Mouse (Mus musculus): ENCODE results near the gene Ltbp4. TPM values are rescaled to one million over a fixed set of nuclear protein-coding genes. Genes with fewer than 3 reads are reported as not detected.
A peak's percentile ranks its signal among the peaks of the same experiment; 100 is the strongest.

The Ltbp4 gene
- polyA plus RNA-seq, 1 experiment from 2014 or later: 41.7 TPM

DNA sequence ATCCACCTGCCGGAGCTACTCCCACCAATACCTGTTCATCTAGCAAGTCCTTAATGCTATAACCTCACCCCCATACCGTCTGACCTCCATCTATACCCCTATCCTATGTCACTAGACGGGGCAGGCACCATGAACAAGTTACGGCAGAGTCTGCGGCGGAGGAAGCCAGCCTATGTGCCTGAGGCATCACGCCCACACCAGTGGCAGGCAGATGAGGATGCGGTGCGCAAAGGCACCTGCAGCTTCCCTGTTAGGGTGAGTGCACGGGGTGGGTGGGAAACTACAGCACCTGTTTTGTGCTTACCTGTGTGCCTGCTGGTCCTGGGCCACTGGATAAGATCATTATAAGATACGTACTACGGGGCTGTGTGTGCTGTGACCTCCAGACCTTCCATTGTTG lies 72.7 kb downstream of the Ltbp4 start:
- 90% methylated on average over 12 of the region's 12 CpGs for WGBS
- H3K4me1 ChIP-seq: peaks cover 16% of the 10 kb centered on the region
- no peak for ATAC-seq (replicated peaks; ENCODE audit: low FRiP score)
- no peak overlapping the region for H3K27ac ChIP-seq
- H3K36me3 ChIP-seq: peaks cover 65% of the 10 kb centered on the region
- H3K4me3 ChIP-seq (replicated peaks): no peak overlapping the region
- H3K9ac ChIP-seq: no peak overlapping the region
- no peaks in the 10 kb centered on the region for H3K9me3 ChIP-seq (replicated peaks)
- H3K4me2 ChIP-seq: no peak overlapping the region
- H3K27me3 ChIP-seq: no peaks in the 10 kb centered on the region

DNA sequence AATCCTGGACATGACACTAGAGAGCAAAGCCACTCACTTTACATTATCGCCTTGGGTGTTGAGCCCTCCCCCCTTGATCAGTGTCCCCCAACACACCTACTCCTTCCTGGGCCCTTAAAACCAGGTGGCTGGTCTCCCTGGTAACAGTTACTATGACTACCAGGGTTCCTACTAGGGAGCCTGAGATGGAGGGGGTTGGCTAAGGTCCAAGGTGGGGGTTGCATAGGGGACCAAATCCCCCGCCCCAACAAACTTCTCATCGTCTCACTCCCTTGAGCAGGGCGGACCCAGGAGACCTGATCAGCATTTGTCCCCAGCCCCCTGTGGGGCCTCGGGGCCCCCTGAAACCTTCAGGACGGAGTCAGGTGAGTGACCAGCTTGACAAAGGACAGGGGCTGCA lies 75.6 kb downstream of the Ltbp4 start:
- Histone ChIP-seq H3K36me3 (peaks cover 40% of the 10 kb centered on the region), H3K27ac (no peak overlapping the region), H3K4me1 (peaks cover 37% of the 10 kb centered on the region), H3K4me3 (replicated peaks) (no peak overlapping the region), H3K9me3 (replicated peaks) (no peaks in the 10 kb centered on the region), H3K27me3 (no peaks in the 10 kb centered on the region), H3K4me2 (no peak overlapping the region), H3K9ac (no peak overlapping the region)
- WGBS: 75% methylated on average over 6 of the region's 6 CpGs
- no peak for ATAC-seq (replicated peaks; ENCODE audit: low FRiP score)

DNA sequence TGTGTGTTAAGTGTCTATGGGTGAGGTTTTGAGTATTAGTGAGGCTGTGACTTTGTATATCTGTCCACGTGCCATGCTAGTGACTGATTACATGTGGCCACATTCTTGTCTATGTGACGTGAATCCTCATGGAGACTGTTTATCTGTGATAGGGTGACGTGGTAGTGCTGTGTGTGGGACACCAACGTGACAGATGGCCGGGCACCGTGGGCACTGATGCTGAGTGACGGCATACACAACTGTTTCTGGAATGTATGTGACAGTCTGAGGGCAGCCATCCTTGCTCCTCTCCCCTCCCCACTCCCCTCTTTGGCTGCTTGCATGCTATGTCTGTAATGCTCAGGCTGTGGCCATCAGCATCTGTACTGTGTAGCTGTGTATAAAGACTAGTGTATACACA lies 76.6 kb downstream of the Ltbp4 start:
- no peaks in the 10 kb centered on the region for H3K27me3 ChIP-seq
- no peak for ATAC-seq (replicated peaks; ENCODE audit: low FRiP score)
- no peak overlapping the region for H3K4me3 ChIP-seq (replicated peaks)
- peaks cover 39% of the 10 kb centered on the region for H3K4me1 ChIP-seq
- no peak overlapping the region for H3K9ac ChIP-seq
- H3K9me3 ChIP-seq (replicated peaks): no peaks in the 10 kb centered on the region
- no peak overlapping the region for H3K27ac ChIP-seq
- H3K4me2 ChIP-seq: no peak overlapping the region
- peaks cover 32% of the 10 kb centered on the region for H3K36me3 ChIP-seq
- 73% methylated on average over 7 of the region's 7 CpGs for WGBS

DNA sequence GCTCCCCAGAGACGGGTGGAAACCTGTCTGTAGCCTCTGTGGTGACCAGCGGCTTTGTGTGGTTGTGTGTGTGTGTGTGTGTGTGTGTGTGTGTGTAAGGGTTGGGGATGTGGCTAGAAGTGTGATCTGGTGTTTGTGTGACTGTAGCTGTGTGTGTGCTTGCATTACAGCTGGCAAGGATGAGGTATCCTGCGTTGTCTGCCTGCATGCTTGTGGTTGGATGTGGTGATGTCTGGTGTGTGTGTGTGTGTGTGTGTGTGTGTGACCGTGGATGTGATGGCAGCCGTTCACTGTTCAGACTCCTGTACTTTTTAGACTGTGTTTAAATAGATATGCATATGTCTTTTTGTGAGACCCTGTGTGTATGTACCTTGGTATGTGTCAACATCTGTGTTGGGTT lies 77.7 kb downstream of the Ltbp4 start:
- Histone ChIP-seq H3K4me3 (replicated peaks) (peak overlapping the region; percentile 84), H3K4me2 (peak overlapping the region; percentile 92), H3K36me3 (peaks cover 26% of the 10 kb centered on the region), H3K9me3 (replicated peaks) (no peaks in the 10 kb centered on the region), H3K27me3 (no peaks in the 10 kb centered on the region), H3K27ac (0 out of 2 replicates have a peak overlapping the region, but pooled peaks have one; percentile 67), H3K4me1 (peaks cover 39% of the 10 kb centered on the region), H3K9ac (peak overlapping the region; percentile 79)
- ATAC-seq (replicated peaks; ENCODE audit: low FRiP score): 0 out of 2 replicates have a peak, but pooled peaks have one; percentile 0
- 40% methylated on average over 5 of the region's 5 CpGs for WGBS

DNA sequence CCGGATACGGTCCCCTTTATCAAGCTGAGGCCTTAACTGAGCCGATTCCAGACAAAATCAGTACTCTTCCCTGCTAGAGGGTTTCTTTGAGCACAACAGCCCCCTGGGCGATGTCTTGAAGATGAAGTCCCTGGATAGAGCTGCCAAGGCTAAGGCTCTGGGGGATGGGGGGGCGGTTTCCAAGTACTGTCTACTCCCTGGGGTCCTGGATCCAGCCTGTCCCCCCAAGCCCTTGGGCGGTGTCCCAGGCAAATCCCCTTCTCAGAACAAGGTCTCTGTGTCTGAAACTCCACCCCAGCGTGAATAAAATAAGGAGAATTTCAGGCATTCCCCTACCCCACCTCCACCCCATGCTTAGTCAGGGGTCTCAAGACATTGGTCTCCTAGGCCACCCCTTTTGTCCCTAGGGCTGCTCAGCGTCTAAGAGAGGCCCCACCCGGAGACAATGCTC lies 78.2 kb downstream of the Ltbp4 start:
- H3K27ac ChIP-seq: peak overlapping the region; percentile 67
- H3K4me1 ChIP-seq: peaks cover 39% of the 10 kb centered on the region
- 0 out of 2 replicates have a peak, but pooled peaks have one; percentile 7 for ATAC-seq (replicated peaks; ENCODE audit: low FRiP score)
- H3K36me3 ChIP-seq: peaks cover 23% of the 10 kb centered on the region
- H3K9me3 ChIP-seq (replicated peaks): no peaks in the 10 kb centered on the region
- no peaks in the 10 kb centered on the region for H3K27me3 ChIP-seq
- peak overlapping the region; percentile 92 for H3K4me2 ChIP-seq
- 7% methylated on average over 9 of the region's 9 CpGs for WGBS
- H3K9ac ChIP-seq: peak overlapping the region; percentile 79
- peak overlapping the region; percentile 84 for H3K4me3 ChIP-seq (replicated peaks)

DNA sequence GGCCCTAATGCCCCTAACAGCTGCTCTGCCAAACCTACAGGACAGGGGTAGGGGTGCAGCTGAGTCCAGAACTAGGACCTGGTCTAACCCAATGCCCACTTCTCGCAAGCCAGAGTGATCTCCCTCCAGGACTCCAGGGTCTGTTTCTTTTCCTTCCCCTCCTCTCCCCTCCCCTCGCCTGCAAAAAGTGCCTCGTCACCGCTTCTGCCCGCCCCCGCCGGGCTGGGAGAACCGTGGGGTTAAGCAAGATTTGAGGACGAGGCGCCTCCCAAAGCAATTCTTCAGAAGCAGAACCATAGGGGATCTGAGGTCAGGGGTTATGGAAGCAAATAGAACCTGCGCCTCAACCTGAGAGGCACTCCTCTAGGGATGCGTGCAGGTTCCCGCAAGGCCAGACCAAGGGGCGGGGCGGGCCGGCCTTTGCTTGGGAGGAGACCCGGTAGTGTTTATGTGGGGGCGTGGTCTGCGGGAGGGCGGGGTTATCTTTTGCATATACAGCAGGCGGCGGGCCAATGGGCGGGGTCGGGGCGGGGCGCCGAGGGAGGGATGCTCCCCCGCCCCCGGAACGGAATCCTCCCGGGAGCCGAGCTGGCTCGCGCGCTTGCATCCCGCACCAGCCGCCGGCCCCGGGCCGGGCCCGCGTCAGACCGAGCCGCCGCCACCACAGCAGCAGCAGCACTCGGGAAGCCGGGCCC lies 79.1 kb downstream of the Ltbp4 start, which contains the start of gene Numbl:
Gene Numbl, plus strand, starts transcription at position 229 of the 695 bp plus-strand sequence.
- peaks cover 20% of the 10 kb centered on the region for H3K36me3 ChIP-seq
- peaks cover 39% of the 10 kb centered on the region for H3K4me1 ChIP-seq
- peak within 1 kb of the TSS; percentile 79 for H3K9ac ChIP-seq
- H3K4me3 ChIP-seq (replicated peaks): peak within 1 kb of the TSS; percentile 84
- WGBS: under 1% methylated on average over 47 of the region's 47 CpGs
- H3K27me3 ChIP-seq: no peaks in the 10 kb centered on the region
- peak; percentile 88 for ATAC-seq (replicated peaks; ENCODE audit: low FRiP score)
- peak within 1 kb of the TSS; percentile 67 for H3K27ac ChIP-seq
- H3K9me3 ChIP-seq (replicated peaks): no peaks in the 10 kb centered on the region
- peak within 1 kb of the TSS; percentile 92 for H3K4me2 ChIP-seq

DNA sequence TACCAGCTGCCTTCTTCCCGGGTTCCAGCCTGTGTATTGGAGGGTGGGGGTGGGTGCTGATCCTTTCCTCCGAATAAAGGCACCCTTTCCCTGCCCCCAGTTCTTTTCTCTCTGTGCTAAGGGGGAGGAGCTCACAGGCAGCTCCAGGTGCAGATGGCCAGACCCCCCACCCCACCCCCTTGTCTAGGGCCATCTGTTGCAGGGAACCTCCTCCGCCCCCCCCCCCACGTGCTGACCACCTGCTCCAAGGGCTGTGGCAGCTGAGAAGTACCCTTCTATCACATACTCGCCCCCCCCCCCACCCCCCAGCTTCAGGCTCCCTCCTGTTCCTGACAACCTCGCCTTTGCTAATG lies 79.7 kb downstream of the Ltbp4 start:
- H3K27ac ChIP-seq: 0 out of 2 replicates have a peak overlapping the region, but pooled peaks have one; percentile 56
- H3K36me3 ChIP-seq: peaks cover 17% of the 10 kb centered on the region
- ATAC-seq (replicated peaks; ENCODE audit: low FRiP score): 0 out of 2 replicates have a peak, but pooled peaks have one; percentile 1
- no peaks in the 10 kb centered on the region for H3K9me3 ChIP-seq (replicated peaks)
- 9% methylated on average over 5 of the region's 6 CpGs for WGBS
- peaks cover 39% of the 10 kb centered on the region for H3K4me1 ChIP-seq
- H3K4me3 ChIP-seq (replicated peaks): peak overlapping the region; percentile 84
- peak overlapping the region; percentile 92 for H3K4me2 ChIP-seq
- H3K27me3 ChIP-seq: no peaks in the 10 kb centered on the region
- H3K9ac ChIP-seq: no peak overlapping the region; the same call in 1 of the 2 replicates

DNA sequence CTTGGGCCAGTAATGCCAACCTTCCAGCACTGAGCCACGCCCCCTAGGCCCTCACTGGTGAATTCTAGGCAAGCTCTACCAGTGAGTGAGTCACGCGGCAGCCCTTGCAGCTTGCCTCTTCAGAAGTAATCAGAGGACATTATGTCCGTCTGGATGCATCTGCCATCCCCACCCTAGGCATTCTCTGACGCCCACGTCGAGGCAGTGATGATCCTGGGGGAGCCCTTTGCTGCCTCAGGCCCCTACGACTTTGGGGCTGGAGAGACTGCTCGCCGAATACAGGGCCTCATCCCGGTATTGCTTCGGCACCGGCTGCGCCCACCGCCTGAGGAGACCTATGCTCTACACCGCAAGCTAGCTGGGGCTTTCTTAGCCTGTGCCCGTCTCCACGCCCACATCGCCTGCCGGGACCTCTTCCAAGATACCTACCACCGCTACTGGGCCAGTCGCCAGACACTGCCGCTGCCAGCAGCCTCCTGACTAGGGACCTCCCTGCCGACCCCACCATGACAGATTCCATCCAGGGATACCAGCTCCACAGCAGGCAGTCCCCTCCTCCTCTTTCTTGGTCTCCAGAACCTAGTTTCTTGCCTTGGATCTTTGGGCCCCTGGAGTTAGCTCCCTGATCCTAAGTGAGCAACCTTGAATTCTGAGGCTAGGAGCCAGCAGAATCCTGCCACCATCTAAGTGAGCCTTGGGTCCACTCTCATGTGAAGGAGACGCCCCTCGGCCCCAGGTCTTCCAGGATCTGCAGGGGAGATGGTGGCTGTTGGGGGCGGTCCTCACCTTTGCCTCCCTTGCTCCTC lies 80.2 kb downstream of the Ltbp4 start:
- Histone ChIP-seq H3K27me3 (no peaks in the 10 kb centered on the region), H3K9me3 (replicated peaks) (no peaks in the 10 kb centered on the region), H3K4me3 (replicated peaks) (peak overlapping the region; percentile 84; the same call in 1 of the 2 replicates), H3K27ac (peak overlapping the region; percentile 56; the same call in 1 of the 2 replicates), H3K4me2 (peak overlapping the region; percentile 92), H3K9ac (no peak overlapping the region), H3K4me1 (peaks cover 39% of the 10 kb centered on the region), H3K36me3 (peaks cover 12% of the 10 kb centered on the region; the same call in 1 of the 2 replicates)
- ATAC-seq (replicated peaks; ENCODE audit: low FRiP score): 0 out of 2 replicates have a peak, but pooled peaks have one; percentile 1
- 23% methylated on average over 27 of the region's 27 CpGs for WGBS

DNA sequence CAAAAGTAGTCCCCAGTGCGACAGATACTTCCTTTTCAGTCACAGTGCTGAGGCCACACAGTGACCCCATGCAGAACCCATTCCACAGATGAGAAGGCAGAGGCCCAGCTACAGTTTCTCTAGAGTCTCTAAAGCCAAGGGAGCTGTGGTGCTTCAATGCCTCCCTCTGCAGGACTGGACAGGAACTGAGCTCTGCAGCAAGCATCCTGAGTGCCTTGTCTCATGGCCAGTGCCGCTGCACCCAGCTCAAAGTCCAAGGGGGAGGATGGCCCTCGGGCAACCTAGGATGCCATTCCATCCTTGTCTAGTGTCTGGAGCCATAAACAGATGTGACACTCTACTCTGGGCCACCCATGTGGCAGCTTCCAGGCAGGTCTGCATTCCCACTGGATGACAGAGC lies 81.8 kb downstream of the Ltbp4 start:
- no peaks in the 10 kb centered on the region for H3K27me3 ChIP-seq
- no peak overlapping the region for H3K27ac ChIP-seq
- no peak overlapping the region for H3K4me2 ChIP-seq
- WGBS: 53% methylated on average over 3 of the region's 3 CpGs
- H3K9ac ChIP-seq: no peak overlapping the region
- H3K9me3 ChIP-seq (replicated peaks): no peaks in the 10 kb centered on the region
- no peak overlapping the region for H3K4me3 ChIP-seq (replicated peaks)
- H3K4me1 ChIP-seq: peaks cover 32% of the 10 kb centered on the region
- no peak for ATAC-seq (replicated peaks; ENCODE audit: low FRiP score)
- H3K36me3 ChIP-seq: peaks cover 12% of the 10 kb centered on the region

Other genes with a start within 250 kb of the Ltbp4 start
- gene Cyp2f2, start 217.8 kb downstream of the Ltbp4 start, polyA plus RNA-seq (2015; fragmentation: Nextera tagmentation; extraction: Ambion mirVana): not detected in 2 replicates
- gene Cyp2t4, start 184.0 kb downstream of the Ltbp4 start, polyA plus RNA-seq (2015; fragmentation: Nextera tagmentation; extraction: Ambion mirVana): 0.10 TPM in 1 of 2 replicates, not detected in the other
- 65.4 and 74.9 TPM in 2 replicates for gene Egln2, start 170.9 kb downstream of the Ltbp4 start, polyA plus RNA-seq (2015; fragmentation: Nextera tagmentation; extraction: Ambion mirVana)
- gene Rab4b, start 158.8 kb downstream of the Ltbp4 start, polyA plus RNA-seq (2015; fragmentation: Nextera tagmentation; extraction: Ambion mirVana): 60.1 and 66.8 TPM in 2 replicates
- 1.3 TPM in 1 of 2 replicates, not detected in the other for gene Gm21983, start 156.6 kb downstream of the Ltbp4 start, polyA plus RNA-seq (2015; fragmentation: Nextera tagmentation; extraction: Ambion mirVana)
- gene Mia, start 156.5 kb downstream of the Ltbp4 start, polyA plus RNA-seq (2015; fragmentation: Nextera tagmentation; extraction: Ambion mirVana): 18.3 and 20.3 TPM in 2 replicates
- gene BC024978, start 141.9 kb downstream of the Ltbp4 start, polyA plus RNA-seq (2015; fragmentation: Nextera tagmentation; extraction: Ambion mirVana): 3.9 and 4.2 TPM in 2 replicates
- 264 and 278 TPM in 2 replicates for gene Snrpa, start 141.4 kb downstream of the Ltbp4 start, polyA plus RNA-seq (2015; fragmentation: Nextera tagmentation; extraction: Ambion mirVana)
- gene Itpkc, start 109.0 kb downstream of the Ltbp4 start, polyA plus RNA-seq (2015; fragmentation: Nextera tagmentation; extraction: Ambion mirVana): 4.4 and 5.2 TPM in 2 replicates
- 20.9 and 23.1 TPM in 2 replicates for gene Coq8b, start 104.7 kb downstream of the Ltbp4 start, polyA plus RNA-seq (2015; fragmentation: Nextera tagmentation; extraction: Ambion mirVana)
- gene Numbl, start 79.3 kb downstream of the Ltbp4 start, polyA plus RNA-seq (2015; fragmentation: Nextera tagmentation; extraction: Ambion mirVana): 15.3 and 18.5 TPM in 2 replicates
- gene Shkbp1, start 18.3 kb upstream of the Ltbp4 start, polyA plus RNA-seq (2015; fragmentation: Nextera tagmentation; extraction: Ambion mirVana): 43.6 and 53.1 TPM in 2 replicates
- 1.9 TPM in 1 of 2 replicates, not detected in the other for gene Gm20479, start 19.7 kb upstream of the Ltbp4 start, polyA plus RNA-seq (2015; fragmentation: Nextera tagmentation; extraction: Ambion mirVana)
- gene Sptbn4, start 110.0 kb upstream of the Ltbp4 start, polyA plus RNA-seq (2015; fragmentation: Nextera tagmentation; extraction: Ambion mirVana): 0.27 and 0.39 TPM in 2 replicates
- 44.5 and 57.4 TPM in 2 replicates for gene Blvrb, start 110.3 kb upstream of the Ltbp4 start, polyA plus RNA-seq (2015; fragmentation: Nextera tagmentation; extraction: Ambion mirVana)
- 30.3 and 32.0 TPM in 2 replicates for gene Sertad3, start 136.1 kb upstream of the Ltbp4 start, polyA plus RNA-seq (2015; fragmentation: Nextera tagmentation; extraction: Ambion mirVana)
- 40.5 and 41.0 TPM in 2 replicates for gene Sertad1, start 149.2 kb upstream of the Ltbp4 start, polyA plus RNA-seq (2015; fragmentation: Nextera tagmentation; extraction: Ambion mirVana)
- gene Prx, start 161.6 kb upstream of the Ltbp4 start, polyA plus RNA-seq (2015; fragmentation: Nextera tagmentation; extraction: Ambion mirVana): 4.0 and 4.8 TPM in 2 replicates
- 0.39 and 0.92 TPM in 2 replicates for gene Hipk4, start 185.6 kb upstream of the Ltbp4 start, polyA plus RNA-seq (2015; fragmentation: Nextera tagmentation; extraction: Ambion mirVana)
- 83.1 and 90.5 TPM in 2 replicates for gene Pld3, start 215.5 kb upstream of the Ltbp4 start, polyA plus RNA-seq (2015; fragmentation: Nextera tagmentation; extraction: Ambion mirVana)
- gene 2310022A10Rik, start 215.5 kb upstream of the Ltbp4 start, polyA plus RNA-seq (2015; fragmentation: Nextera tagmentation; extraction: Ambion mirVana): 26.9 and 29.4 TPM in 2 replicates